Mouse (Mus musculus) Patski (cell line): ENCODE data around the gene Gm44790. TPM values are rescaled to one million over a fixed set of nuclear protein-coding genes. Genes with fewer than 3 reads are reported as not detected.
"Not testable (repeated sequence)": the region's sequence is repeated elsewhere in the genome, so short reads cannot be mapped to it uniquely, and the experiment has no call there.

Experiments
- ATAC-seq: fragments of 100-300 bp; one replicate; pipeline ENCODE4 v1.8.0; 2021
- CTCF ChIA-PET: fragments of 350-600 bp; sonication (Branson Sonifier 250); formaldehyde crosslinking; loops from one replicate; lab custom pipeline; 2022; ENCODE audit warnings: inconsistent platforms; lab: Charles Lee
- POLR2A ChIA-PET: fragments of 350-600 bp; sonication (Branson Sonifier 250); formaldehyde crosslinking; loops from one replicate; lab custom pipeline; 2022; ENCODE audit warnings: antibody characterized with exemption, inconsistent platforms; lab: Charles Lee
- DNase-seq: peaks from one replicate; pipeline ENCODE4 v3.0.0-alpha.2; 2011; ENCODE audit warnings: low read depth, low spot score
- H3K27me3 ChIP-seq: fragments of 371-371 bp; one replicate; pipeline ENCODE4 v1.5.1; 2021
- CTCF ChIP-seq: fragments of 100-300 bp; IDR thresholded peaks from one replicate; pipeline ENCODE4 v1.5.1; 2021
- in situ Hi-C: fragments of 300-500 bp; cut with MboI; formaldehyde crosslinking; loops from 3 replicates; pipeline ENCODE4 v1.11.1; 2018; ENCODE audit warnings: low pct_unique_long_range_greater_than_20kb, mixed read lengths
- polyA plus RNA-seq: library from polyadenylated mRNA; unstranded; gene quantifications from one replicate; pipeline ENCODE4 v1.2.3, GENCODE M21; 2021

The Gm44790 gene
- polyA plus RNA-seq, 1 experiment from 2014 or later = 3.1 TPM

GRCm38 (mm10) chr6:86479311-86479710 is 52.9 kb downstream of the Gm44790 start:
- no peaks in the 10 kb centered on the region for H3K27me3 ChIP-seq
- no peak for TF ChIP-seq CTCF
- ChIA-PET CTCF (interaction anchor here (1.5 kb wide), 1 partner anchor 28 kb away, joined by 3 read pairs; no protein-coding TSS in a partner anchor), POLR2A (no interaction called here)
- ATAC-seq (no peak), DNase-seq (no peak)
- in situ Hi-C loops = loop anchor here (5.0 kb wide), 1 partner anchor 33 kb away; no protein-coding TSS in a partner anchor

- no peaks in the 10 kb centered on the region for H3K27me3 ChIP-seq
- ChIA-PET POLR2A (interaction anchor here (0.9 kb wide), 1 partner anchor 43 kb away, joined by 3 read pairs; no protein-coding TSS in a partner anchor), CTCF (interaction anchor here (1.5 kb wide), 1 partner anchor 27 kb away, joined by 3 read pairs; no protein-coding TSS in a partner anchor)
- DNase-seq (no peak), ATAC-seq (no peak)
- no peak for TF ChIP-seq CTCF
- in situ Hi-C loops = loop anchor here (5.0 kb wide), 1 partner anchor 32 kb away; no protein-coding TSS in a partner anchor
These were observed 53.3 kb downstream of the Gm44790 start for GRCm38 (mm10) chr6:86479816-86480188.

DNA sequence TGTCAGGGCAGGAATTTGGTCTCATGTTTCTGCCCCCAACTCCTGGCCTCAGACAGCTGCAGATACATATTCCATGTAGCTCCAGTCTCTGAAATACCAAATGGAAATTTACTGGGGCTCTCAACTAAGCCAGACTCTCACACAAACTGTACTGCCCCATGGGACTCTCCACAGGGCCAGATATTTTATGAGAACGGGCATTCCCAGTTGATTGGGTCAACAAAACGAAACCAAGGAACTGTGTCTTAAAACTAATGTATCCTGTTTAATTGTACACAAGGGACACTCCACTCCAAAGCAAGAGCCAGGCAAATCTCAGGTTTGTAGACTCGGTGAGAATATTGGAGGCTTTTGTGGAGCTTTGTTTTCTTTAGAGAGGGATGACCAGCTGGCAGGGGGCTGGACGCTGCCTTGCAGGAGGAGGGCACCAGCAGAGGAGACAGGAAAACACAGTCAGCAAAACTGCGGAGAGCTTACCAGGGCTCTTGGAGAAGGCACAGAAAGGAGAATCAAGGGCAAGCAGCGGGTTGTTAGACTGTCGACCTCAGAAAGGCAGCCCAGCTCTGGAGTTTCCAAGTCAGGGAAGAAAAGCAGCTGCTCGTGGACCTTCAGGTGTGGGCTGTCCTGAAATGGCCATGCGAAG is 53.9 kb downstream of the Gm44790 start:
- in situ Hi-C loops = no loop called here
- no peak for ATAC-seq
- CTCF ChIA-PET = interaction anchor here (0.8 to 1.6 kb wide), 3 partner anchors 11 to 27 kb away, joined by 3 to 4 read pairs (median 3); no protein-coding TSS in a partner anchor
- no peak for DNase-seq
- no peak for TF ChIP-seq CTCF
- POLR2A ChIA-PET = interaction anchor here (0.6 to 0.9 kb wide), 2 partner anchors 42 to 139 kb away, joined by 3 read pairs; no protein-coding TSS in a partner anchor
- no peaks in the 10 kb centered on the region for H3K27me3 ChIP-seq

- in situ Hi-C loops = no loop called here
- no peak for ATAC-seq
These were observed 55.4 kb downstream of the Gm44790 start for GRCm38 (mm10) chr6:86481871-86482270.

DNA sequence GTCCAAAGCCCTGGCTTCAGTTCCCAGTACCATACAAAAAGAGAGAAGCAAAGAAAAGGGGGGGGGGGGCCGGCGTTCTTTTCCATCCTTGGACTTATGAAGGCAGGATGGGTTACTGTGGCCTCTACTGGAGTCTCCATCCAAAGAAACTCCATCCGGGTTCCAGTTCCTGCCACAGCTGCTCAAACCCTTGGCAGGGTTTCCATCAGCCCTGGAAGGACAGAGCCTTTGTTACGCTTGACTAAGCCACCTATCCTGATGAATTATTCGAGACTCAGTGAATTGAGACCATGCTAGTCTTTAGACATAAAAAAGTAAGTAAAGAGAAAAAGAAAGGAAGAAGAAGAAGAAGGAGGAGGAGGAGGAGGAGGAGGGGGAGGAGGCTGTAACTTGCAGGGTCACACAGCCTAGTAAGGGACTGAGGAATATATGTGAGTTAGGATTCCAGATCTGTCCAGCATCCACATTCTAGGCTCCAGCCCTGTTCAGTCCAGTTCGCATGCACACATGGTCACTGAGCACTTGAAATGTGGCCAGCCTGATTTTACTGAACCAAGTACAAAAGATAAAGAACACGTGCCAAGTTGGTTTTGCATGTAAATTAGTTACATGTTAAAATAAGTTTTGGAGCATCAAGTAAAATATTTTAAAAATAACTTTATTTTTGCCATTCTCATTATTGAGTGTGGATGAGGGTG is 59.6 kb downstream of the Gm44790 start:
- TF ChIP-seq CTCF = no peak
- DNase-seq (no peak), ATAC-seq (no peak)
- in situ Hi-C loops = no loop called here
- POLR2A ChIA-PET = no interaction called here
- no peaks in the 10 kb centered on the region for H3K27me3 ChIP-seq
- CTCF ChIA-PET = interaction anchor here (0.8 kb wide), 1 partner anchor 39 kb away, joined by 3 read pairs; no protein-coding TSS in a partner anchor

More at GRCm38 (mm10) chr6:86481871-86482270, 55.4 kb downstream of the Gm44790 start:
- no peak for TF ChIP-seq CTCF
- no peak for DNase-seq
- POLR2A ChIA-PET = interaction anchor here (1.0 kb wide), 1 partner anchor 9 kb away, joined by 3 read pairs; no protein-coding TSS in a partner anchor
- no peaks in the 10 kb centered on the region for H3K27me3 ChIP-seq
- CTCF ChIA-PET = interaction anchor here (1.6 kb wide), 1 partner anchor 9 kb away, joined by 4 read pairs; no protein-coding TSS in a partner anchor

DNA sequence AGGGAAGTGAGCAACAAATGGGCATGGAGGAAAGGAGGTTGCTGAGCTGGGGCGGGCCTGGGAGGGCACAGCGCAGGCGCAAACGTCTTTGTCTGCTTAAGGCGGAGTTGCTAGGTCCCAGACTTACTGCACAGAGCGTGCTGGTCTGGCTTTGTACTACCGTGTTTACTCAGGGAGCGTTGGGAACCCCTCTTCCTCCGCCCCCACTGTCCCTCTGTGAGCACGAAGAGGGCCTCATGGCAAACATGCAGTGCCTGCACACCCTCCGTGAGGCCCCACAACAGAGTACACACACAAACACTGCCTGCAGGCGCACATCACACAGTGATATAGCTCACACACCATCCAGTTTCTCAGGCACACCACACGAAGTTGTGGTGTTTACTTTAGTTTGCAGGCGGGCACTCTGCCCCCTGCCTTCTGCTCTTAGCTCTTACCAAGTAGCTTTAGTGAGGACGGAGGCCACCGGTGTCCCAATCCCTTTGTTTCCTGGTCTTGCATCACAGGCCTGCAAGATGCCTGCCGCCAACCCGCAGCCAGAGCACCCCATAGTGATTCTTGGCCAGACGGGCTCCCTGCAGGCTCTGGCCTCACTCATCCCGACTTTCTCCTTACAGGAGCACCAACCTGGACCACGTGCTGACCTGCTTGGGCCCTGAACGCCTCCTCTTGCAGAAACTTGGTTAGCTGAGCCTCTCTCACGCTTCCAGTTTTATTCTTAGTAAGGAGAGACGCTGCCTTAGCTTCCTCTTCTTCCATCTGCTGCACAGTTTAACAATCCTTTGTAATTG is 61.1 kb downstream of the Gm44790 start:
- no peak for TF ChIP-seq CTCF
- in situ Hi-C loops = no loop called here
- POLR2A ChIA-PET = interaction anchor here (0.6 kb wide), 1 partner anchor 14 kb away, joined by 5 read pairs; no protein-coding TSS in a partner anchor
- DNase-seq (no peak), ATAC-seq (no peak)
- no peaks in the 10 kb centered on the region for H3K27me3 ChIP-seq
- CTCF ChIA-PET = no interaction called here

GRCm38 (mm10) chr6:86488149-86488485 is 61.7 kb downstream of the Gm44790 start:
- in situ Hi-C loops = no loop called here

DNA sequence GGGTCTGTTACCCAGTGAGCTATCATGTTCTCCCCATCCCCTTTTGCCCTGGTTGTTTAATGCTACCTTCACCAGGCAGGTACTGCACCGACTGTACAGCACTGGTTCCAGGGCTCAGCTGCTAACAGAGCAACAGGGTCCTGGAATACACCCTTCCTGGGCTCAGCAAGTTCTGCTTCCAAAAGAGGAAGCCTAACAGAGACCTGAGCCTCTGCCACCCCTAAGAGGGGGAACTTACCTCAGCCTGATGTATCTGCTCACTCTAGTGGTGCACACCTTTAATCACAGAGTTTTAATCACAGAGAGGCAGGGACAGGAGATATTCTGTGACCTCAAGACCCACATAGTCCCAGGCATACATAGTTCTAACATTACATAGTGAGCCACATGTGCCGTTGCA is 63.5 kb downstream of the Gm44790 start:
- ChIA-PET CTCF (no interaction called here), POLR2A (no interaction called here)
- in situ Hi-C loops = no loop called here
- no peak for TF ChIP-seq CTCF
- no peak for DNase-seq
- ATAC-seq = no peak
- H3K27me3 ChIP-seq = no peaks in the 10 kb centered on the region

More at GRCm38 (mm10) chr6:86488149-86488485, 61.7 kb downstream of the Gm44790 start:
- POLR2A ChIA-PET = no interaction called here
- DNase-seq (no peak), ATAC-seq (no peak)
- no peaks in the 10 kb centered on the region for H3K27me3 ChIP-seq
- TF ChIP-seq CTCF = no peak
- CTCF ChIA-PET = no interaction called here

DNA sequence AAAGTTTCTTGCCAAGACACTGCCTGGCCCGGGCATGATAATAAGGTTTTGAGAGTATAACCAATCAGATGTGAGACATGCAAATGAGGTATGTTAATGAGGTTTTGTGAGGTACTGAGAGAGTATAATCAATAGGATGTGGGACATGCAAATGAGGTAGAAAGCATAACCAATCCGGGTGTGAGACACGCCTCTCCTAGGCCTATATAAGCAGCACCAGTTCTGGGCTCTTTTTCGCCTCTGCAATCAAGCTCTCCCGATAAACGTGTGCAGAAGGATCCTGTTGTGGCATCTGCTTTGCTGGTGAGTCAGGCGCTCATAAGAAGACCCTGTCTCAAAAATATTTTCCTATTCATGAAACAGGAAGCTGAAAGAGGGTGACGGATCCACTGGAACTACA is 64.0 kb downstream of the Gm44790 start:
- ATAC-seq, in situ Hi-C loops, H3K27me3 ChIP-seq, POLR2A ChIA-PET, DNase-seq: not testable (repeated sequence)
- CTCF ChIA-PET = interaction anchor here (1.1 kb wide), 1 partner anchor 9 kb away, joined by 4 read pairs; no protein-coding TSS in a partner anchor

- ChIA-PET CTCF (no interaction called here), POLR2A (no interaction called here)
- no peak for ATAC-seq
These were observed 67.2 kb downstream of the Gm44790 start for GRCm38 (mm10) chr6:86493469-86494263.

More at GRCm38 (mm10) chr6:86493469-86494263, 67.2 kb downstream of the Gm44790 start:
- no peak for TF ChIP-seq CTCF
- DNase-seq = no peak
- H3K27me3 ChIP-seq = no peaks in the 10 kb centered on the region
- in situ Hi-C loops = no loop called here
